Mouse (Mus musculus): Measurements from ENCODE around the gene Gsta4. TPM values are rescaled to one million over a fixed set of nuclear protein-coding genes. Genes with fewer than 3 reads are reported as not detected.
"Not testable (repeated sequence)": the region's sequence is repeated elsewhere in the genome, so short reads cannot be mapped to it uniquely, and the experiment has no call there.

The Gsta4 gene
- polyA plus RNA-seq, 1 experiment from 2014 or later, result 70.1 TPM

DNA sequence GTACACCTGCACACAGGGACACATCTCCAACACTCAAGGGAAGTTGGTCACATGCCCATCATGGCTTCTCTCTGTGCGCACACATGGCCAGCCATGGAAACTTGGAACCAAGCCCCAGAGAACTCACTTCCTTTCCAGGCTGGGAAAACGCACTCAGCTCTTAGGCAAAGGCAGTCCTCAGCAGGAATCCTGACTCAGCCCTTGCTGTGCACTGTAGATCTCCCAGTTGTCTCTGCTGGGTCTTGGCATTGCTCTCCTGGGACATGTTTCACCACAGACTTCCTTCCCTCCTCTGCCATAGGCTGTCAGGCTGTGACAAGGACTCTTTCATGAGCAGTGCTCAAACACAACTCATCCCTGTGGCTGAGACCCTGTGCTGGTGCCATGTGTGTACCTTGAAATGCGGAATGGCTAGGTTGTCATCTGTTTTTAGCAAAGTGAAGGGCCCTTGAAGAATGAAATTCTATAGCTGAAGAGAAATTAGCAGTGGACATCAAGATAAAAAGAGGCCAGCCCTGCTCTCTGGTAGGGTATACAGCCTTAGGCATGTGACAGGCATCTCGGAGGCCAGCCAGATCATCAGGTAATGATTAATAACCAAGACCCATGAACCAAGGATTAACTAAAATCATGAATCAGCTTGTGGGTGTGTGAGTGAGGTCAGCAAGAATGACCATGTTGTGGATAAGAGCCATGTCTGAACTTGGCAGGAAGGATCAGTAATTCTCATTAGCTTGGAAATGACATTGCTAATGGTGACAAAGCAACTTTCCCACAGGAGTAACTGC, 73.3 kb downstream of the Gsta4 start:
- H3K9me3 ChIP-seq; ATAC-seq (ENCODE audit: insufficient number of reproducible peaks, insufficient read depth, low FRiP score, low TSS enrichment, low read depth): not testable (repeated sequence)

GRCm38 (mm10) chr9:78256914-78257313, 74.3 kb downstream of the Gsta4 start, which contains the start of gene Gm3776:
Gm3776 (plus strand) TSS chr9:78257129.
- H3K9me3 ChIP-seq; H3K4me1 ChIP-seq; H3K9ac ChIP-seq; H3K4me3 ChIP-seq; H3K36me3 ChIP-seq; ATAC-seq (ENCODE audit: insufficient number of reproducible peaks, insufficient read depth, low FRiP score, low TSS enrichment, low read depth); H3K27me3 ChIP-seq; H3K4me2 ChIP-seq; H3K27ac ChIP-seq: not testable (repeated sequence)
- WGBS, result 86% methylated on average over 1 of the region's 3 CpGs

More for the DNA sequence above, 73.3 kb downstream of the Gsta4 start:
- H3K27me3 ChIP-seq, H3K4me1 ChIP-seq, H3K4me2 ChIP-seq, H3K9ac ChIP-seq, H3K27ac ChIP-seq, H3K4me3 ChIP-seq, H3K36me3 ChIP-seq: not testable (repeated sequence)
- WGBS, result 57% methylated on average over 4 of the region's 4 CpGs

Other genes with a start within 250 kb of the Gsta4 start
- gene Gcm1, start 130.8 kb upstream of the Gsta4 start, polyA plus RNA-seq (2015; fragmentation: Nextera tagmentation; extraction: Ambion mirVana), result 0.15 TPM in 1 of 2 replicates, not detected in the other
- 36.0 and 41.2 TPM in 2 replicates for gene Fbxo9, start 73.7 kb upstream of the Gsta4 start, polyA plus RNA-seq (2015; fragmentation: Nextera tagmentation; extraction: Ambion mirVana)
- gene Ick, start 73.6 kb upstream of the Gsta4 start, polyA plus RNA-seq (2015; fragmentation: Nextera tagmentation; extraction: Ambion mirVana), result 34.2 and 34.5 TPM in 2 replicates
- 0.38 TPM in 1 of 2 replicates, not detected in the other for gene Gsta1, start 47.9 kb downstream of the Gsta4 start, polyA plus RNA-seq (2015; fragmentation: Nextera tagmentation; extraction: Ambion mirVana)
- not detected in 2 replicates for gene Gm3776, start 74.4 kb downstream of the Gsta4 start, polyA plus RNA-seq (2015; fragmentation: Nextera tagmentation; extraction: Ambion mirVana)
- gene Gm10639, start 107.1 kb downstream of the Gsta4 start, polyA plus RNA-seq (2015; fragmentation: Nextera tagmentation; extraction: Ambion mirVana), result not detected in 2 replicates
- gene Omt2a, start 132.0 kb downstream of the Gsta4 start, polyA plus RNA-seq (2015; fragmentation: Nextera tagmentation; extraction: Ambion mirVana), result not detected in 2 replicates
- not detected in 2 replicates for gene Omt2b, start 144.8 kb downstream of the Gsta4 start, polyA plus RNA-seq (2015; fragmentation: Nextera tagmentation; extraction: Ambion mirVana)
- gene Gsta2, start 173.0 kb downstream of the Gsta4 start, polyA plus RNA-seq (2015; fragmentation: Nextera tagmentation; extraction: Ambion mirVana), result 1.3 and 1.6 TPM in 2 replicates
- gene Dppa5a, start 185.4 kb downstream of the Gsta4 start, polyA plus RNA-seq (2015; fragmentation: Nextera tagmentation; extraction: Ambion mirVana), result 0.60 and 0.62 TPM in 2 replicates
- 2.8 and 3.7 TPM in 2 replicates for gene Ooep, start 196.0 kb downstream of the Gsta4 start, polyA plus RNA-seq (2015; fragmentation: Nextera tagmentation; extraction: Ambion mirVana)
- 0.24 and 0.45 TPM in 2 replicates for gene Ddx43, start 213.0 kb downstream of the Gsta4 start, polyA plus RNA-seq (2015; fragmentation: Nextera tagmentation; extraction: Ambion mirVana)

Data from embryonic facial prominence, embryonic 13.5 days (tissue).